ENCODE assay signal across 9 mouse cellular contexts in the genomic region with DNA sequence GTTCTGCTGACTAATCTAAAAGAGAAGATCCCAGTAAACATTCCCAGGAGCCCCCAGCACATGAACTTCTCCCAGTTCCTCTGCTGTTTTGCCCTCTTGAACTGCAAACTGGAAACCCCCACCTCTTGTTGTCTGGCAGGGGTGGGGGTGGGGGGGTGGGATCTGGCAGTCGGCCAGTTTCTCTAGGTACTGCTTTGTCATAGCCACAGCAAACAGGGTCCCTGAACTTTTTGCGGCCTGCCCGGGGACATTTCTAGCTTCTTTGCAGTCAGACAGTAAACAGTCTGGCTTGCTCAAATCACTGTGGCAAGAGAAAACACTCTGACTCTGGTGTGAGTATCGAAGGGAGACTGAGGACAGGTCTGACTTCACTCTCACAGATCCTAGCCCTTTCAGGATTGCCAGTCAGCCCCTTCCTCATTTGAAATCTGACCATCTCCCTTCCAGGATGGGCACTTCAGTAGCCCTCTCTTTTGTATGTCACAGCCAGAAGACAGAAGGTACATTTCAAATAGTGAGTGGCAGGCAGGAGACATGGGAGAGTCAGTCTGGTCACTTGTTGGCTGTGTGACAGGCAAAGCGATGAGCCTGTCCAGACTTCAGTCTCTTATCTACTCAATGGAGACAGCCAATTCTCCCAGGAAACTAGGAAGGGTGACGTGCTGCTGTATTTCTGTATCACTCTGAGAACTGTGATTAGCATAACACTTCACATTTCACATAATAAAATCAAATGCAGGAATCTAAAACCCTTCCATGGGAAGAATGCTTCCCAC.
DNase-seq lines count a peak whose midpoint lies in the region; ATAC-seq and TF ChIP-seq lines count a peak whose summit lies in the region.
"Had no signal": no experiment of that assay in that cellular context is flagged by ENCODE, and none has a peak within 500 bp of the region (broad histone marks: within the 10 kb centered on the region; RNA-seq: fewer than 3 reads in every experiment).

No protein-coding gene starts in this region.

- peak; percentile 5 to 52 for DNase-seq in adrenal gland, adult (ENCODE audit: inconsistent age in 2 of 2, low spot score in 1 of 2)
- no peak for DNase-seq in adrenal gland, postnatal 25 days
- peak; percentile 76 for DNase-seq in lung, embryonic 14.5 days
- no peak for DNase-seq in lung, adult 2 months
- peak; percentile 76 for DNase-seq in heart, embryonic 10.5 days (ENCODE audit: low spot score)

- H3K36me3 ChIP-seq in lung, embryonic 14.5 days (ENCODE audit: insufficient read depth): no peaks in the 10 kb centered on the region
- H3K36me3 ChIP-seq in heart, embryonic 10.5 days: no peaks in the 10 kb centered on the region
- no peaks in the 10 kb centered on the region for H3K36me3 ChIP-seq in liver, embryonic 16.5 days (ENCODE audit: control insufficient read depth, insufficient read depth)

- H3K4me1 ChIP-seq in lung, embryonic 14.5 days (ENCODE audit: insufficient read depth): no peaks in the 10 kb centered on the region
- peaks cover 3% of the 10 kb centered on the region; the same call in 1 of the 2 replicates for H3K4me1 ChIP-seq in lung, adult 2 months (ENCODE audit: control insufficient read depth, insufficient read depth, low read length)
- H3K4me1 ChIP-seq in heart, embryonic 10.5 days: no peaks in the 10 kb centered on the region
- no peaks in the 10 kb centered on the region for H3K4me1 ChIP-seq in liver, embryonic 16.5 days (ENCODE audit: control insufficient read depth, low read depth, low read length)

- H3K4me3 ChIP-seq in lung, embryonic 14.5 days (ENCODE audit: low read depth, low read length): no peak overlapping the region
- no peak overlapping the region for H3K4me3 ChIP-seq in lung, adult 2 months (replicated peaks; ENCODE audit: extremely low read depth, low read depth, low read length)
- no peak overlapping the region for H3K4me3 ChIP-seq in heart, embryonic 10.5 days
- no peak overlapping the region for H3K4me3 ChIP-seq in liver, embryonic 16.5 days (ENCODE audit: low read depth, low read length)

- WGBS in lung, embryonic 14.5 days: 24% methylated on average over 6 of the region's 6 CpGs
- 46% methylated on average over 6 of the region's 6 CpGs for WGBS in lung, adult 2 months
- WGBS in heart, embryonic 10.5 days: 30% methylated on average over 6 of the region's 6 CpGs
- 40% methylated on average over 6 of the region's 6 CpGs for WGBS in liver, embryonic 16.5 days (ENCODE audit: insufficient replicate concordance)

- no peak for TF ChIP-seq CTCF in lung, embryonic 14.5 days (IDR thresholded peaks at IDR 0.05; ENCODE audit: low read depth)
- no peak for TF ChIP-seq CTCF in lung, adult 2 months (IDR thresholded peaks at IDR 0.05; ENCODE audit: insufficient read depth, low read length)

- no peaks in the 10 kb centered on the region for H3K9me3 ChIP-seq in lung, embryonic 14.5 days (ENCODE audit: low read depth, low read length)
- no peaks in the 10 kb centered on the region for H3K9me3 ChIP-seq in heart, embryonic 10.5 days
- no peaks in the 10 kb centered on the region for H3K9me3 ChIP-seq in liver, embryonic 16.5 days (replicated peaks; ENCODE audit: control insufficient read depth, low read length)

- TF ChIP-seq POLR2A in lung, adult 2 months (IDR thresholded peaks at IDR 0.05; ENCODE audit: borderline replicate concordance, extremely low read depth, low read depth, low read length): no peak

- ATAC-seq in lung, embryonic 14.5 days (ENCODE audit: insufficient read depth): peak; percentile 94
- peak; percentile 63 for ATAC-seq in liver, embryonic 16.5 days (ENCODE audit: low read depth)
- no peak for ATAC-seq in granulocyte monocyte progenitor cell, adult 5-6 weeks (replicated peaks; ENCODE audit: poor library complexity, severe bottlenecking)
- ATAC-seq in erythroblast, adult 5-6 weeks (replicated peaks; ENCODE audit: low FRiP score, poor library complexity, severe bottlenecking): no peak

- H3K4me2 ChIP-seq in lung, embryonic 14.5 days: no peak overlapping the region
- no peak overlapping the region for H3K4me2 ChIP-seq in liver, embryonic 16.5 days (ENCODE audit: low read depth, low read length)

- H3K27me3 ChIP-seq in lung, embryonic 14.5 days (ENCODE audit: insufficient read depth, low read length): no peaks in the 10 kb centered on the region
- H3K27me3 ChIP-seq in heart, embryonic 10.5 days (ENCODE audit: insufficient read depth, poor library complexity, severe bottlenecking): no peaks in the 10 kb centered on the region
- H3K27me3 ChIP-seq in liver, embryonic 16.5 days (ENCODE audit: control insufficient read depth, insufficient read depth, low read depth, low read length): no peaks in the 10 kb centered on the region

- no peak overlapping the region for H3K9ac ChIP-seq in lung, embryonic 14.5 days
- no peak overlapping the region for H3K9ac ChIP-seq in liver, embryonic 16.5 days (ENCODE audit: low read depth, low read length)
- H3K9ac ChIP-seq: liver, embryonic 14.5 days had no signal

- peak overlapping the region; percentile 75 for H3K27ac ChIP-seq in lung, embryonic 14.5 days (ENCODE audit: low read depth)
- H3K27ac ChIP-seq in heart, embryonic 10.5 days: peak overlapping the region; percentile 77
- peak overlapping the region; percentile 3; the same call in 1 of the 2 replicates for H3K27ac ChIP-seq in liver, embryonic 16.5 days (ENCODE audit: low read length)
- H3K27ac ChIP-seq: liver, embryonic 14.5 days had no signal

Comparison
In these comparisons a context has a peak if more than half of its experiments do, and no peak if none do; other contexts are left out.
1. DNase-seq: peak in adrenal gland, adult (2 of 2), lung, embryonic 14.5 days (single experiment) and heart, embryonic 10.5 days (single experiment); none in adrenal gland, postnatal 25 days (single experiment) and lung, adult 2 months (single experiment).
2. ATAC-seq: peak in lung, embryonic 14.5 days (single experiment) and liver, embryonic 16.5 days (single experiment); none in granulocyte monocyte progenitor cell, adult 5-6 weeks (single experiment) and erythroblast, adult 5-6 weeks (single experiment).
3. H3K27ac ChIP-seq: peak in every context shown above with its lines; median percentile 77 in heart, embryonic 10.5 days; 75 in lung, embryonic 14.5 days; 3 in liver, embryonic 16.5 days.